Mouse (Mus musculus) midbrain, postnatal 0 days (tissue): ENCODE data around the gene Phldb2. TPM values are rescaled to one million over a fixed set of nuclear protein-coding genes. Genes with fewer than 3 reads are reported as not detected.

Experiments used
- ATAC-seq: fragments of 200-750 bp; cut with Nextera tagmentation; 2 replicates; pipeline ENCODE4 v1.8.0; 2017; ENCODE audit warnings: moderate number of reproducible peaks, mild to moderate bottlenecking, moderate TSS enrichment, moderate library complexity; ENCODE audit not compliant: low FRiP score
- DNase-seq: peaks from one replicate; pipeline ENCODE4 v3.0.0-alpha.2; 2015; ENCODE audit warnings: low spot score
- H3K27ac ChIP-seq: fragments of 300-500 bp; sonication (generic); 2 replicates; pipeline ENCODE4 v1.5.1; 2014; ENCODE audit warnings: low read depth, mild to moderate bottlenecking, low read length, mixed read lengths
- H3K27me3 ChIP-seq: fragments of 300-500 bp; sonication (generic); 2 replicates; pipeline ENCODE4 v1.6.1; 2014; ENCODE audit warnings: low read length, control low read depth, mixed read lengths; ENCODE audit not compliant: insufficient read depth
- H3K36me3 ChIP-seq: fragments of 300-500 bp; sonication (generic); 2 replicates; pipeline ENCODE4 v1.6.1; 2014; ENCODE audit warnings: low read length, control low read depth, mixed read lengths; ENCODE audit not compliant: insufficient read depth
- H3K4me1 ChIP-seq: fragments of 300-500 bp; sonication (generic); 2 replicates; pipeline ENCODE4 v1.6.1; 2014; ENCODE audit warnings: mild to moderate bottlenecking, control low read depth, antibody characterized with exemption, low read length, mixed read lengths; ENCODE audit not compliant: insufficient read depth
- H3K4me2 ChIP-seq: fragments of 300-500 bp; sonication (generic); 2 replicates; pipeline ENCODE4 v1.6.1; 2014; ENCODE audit warnings: low read depth, mild to moderate bottlenecking, low read length, mixed read lengths; ENCODE audit not compliant: poor library complexity, severe bottlenecking
- H3K4me3 ChIP-seq: fragments of 300-500 bp; sonication (generic); 2 replicates; pipeline ENCODE4 v1.5.1; 2014; ENCODE audit warnings: low read depth, mild to moderate bottlenecking, low read length, moderate library complexity
- H3K9ac ChIP-seq: fragments of 300-500 bp; sonication (generic); replicated peaks from 2 replicates; pipeline ENCODE4 v1.6.1; 2014; ENCODE audit warnings: mild to moderate bottlenecking, low read length, moderate library complexity, mixed read lengths; ENCODE audit not compliant: poor library complexity, severe bottlenecking
- H3K9me3 ChIP-seq: fragments of 300-500 bp; sonication (generic); 2 replicates; pipeline ENCODE4 v1.6.1; 2016; ENCODE audit warnings: low read length, control low read depth
- CTCF ChIP-seq: IDR thresholded peaks from 2 replicates; pipeline ENCODE4 v1.5.1; 2016; ENCODE audit warnings: antibody characterized with exemption, mild to moderate bottlenecking
- WGBS: fragments of 180-500 bp; shearing (Covaris S2); extraction: QIAGEN DNeasy Blood & Tissue Kit; methylation state at CpG from one replicate; pipeline ENCODE4 v1.1.7; 2014; 5-methylcytosine and 5-hydroxymethylcytosine counted together
- polyA plus RNA-seq: library from polyadenylated mRNA; unstranded; fragments of >200 nt; fragmentation: Nextera tagmentation; extraction: Ambion mirVana; gene quantifications from 2 replicates; pipeline ENCODE4 v1.2.1, GENCODE M21; 2015
- total RNA-seq: library from RNA; depleted of rRNA; stranded (reverse); fragments of >200 nt; gene quantifications from 2 replicates; pipeline ENCODE4 v1.2.3, GENCODE M21; 2014

The Phldb2 gene
- total and polyA plus RNA-seq, 2 experiments from 2014 or later = 4.2 to 4.5 TPM

- no peak overlapping the region for H3K4me2 ChIP-seq
- 92% methylated on average over 2 of the region's 2 CpGs for WGBS
- H3K4me3 ChIP-seq = no peak overlapping the region
- no peak overlapping the region for H3K9ac ChIP-seq
- no peaks in the 10 kb centered on the region for H3K4me1 ChIP-seq
- DNase-seq (no peak), ATAC-seq (no peak)
- H3K27ac ChIP-seq = no peak overlapping the region
- TF ChIP-seq CTCF = no peak
- no peaks in the 10 kb centered on the region for H3K9me3 ChIP-seq
- H3K36me3 ChIP-seq = peaks cover 7% of the 10 kb centered on the region; the same call in 1 of the 2 replicates
- H3K27me3 ChIP-seq = no peaks in the 10 kb centered on the region
These were observed 16.8 kb upstream of the Phldb2 start for GRCm38 (mm10) chr16:45970187-45970586.

GRCm38 (mm10) chr16:45968716-45969115, 15.3 kb upstream of the Phldb2 start:
- no peak for TF ChIP-seq CTCF
- H3K9me3 ChIP-seq = no peaks in the 10 kb centered on the region
- no peak overlapping the region for H3K4me3 ChIP-seq
- WGBS = 78% methylated on average over 5 of the region's 5 CpGs
- H3K36me3 ChIP-seq = peaks cover 3% of the 10 kb centered on the region; the same call in 1 of the 2 replicates
- no peak overlapping the region for H3K9ac ChIP-seq
- no peak overlapping the region for H3K4me2 ChIP-seq
- H3K27ac ChIP-seq = no peak overlapping the region
- H3K27me3 ChIP-seq = no peaks in the 10 kb centered on the region
- DNase-seq (no peak), ATAC-seq (no peak)
- H3K4me1 ChIP-seq = no peaks in the 10 kb centered on the region

- H3K4me3 ChIP-seq = no peak overlapping the region
- no peak overlapping the region for H3K4me2 ChIP-seq
- 7% methylated on average over 7 of the region's 7 CpGs for WGBS
- no peak overlapping the region for H3K27ac ChIP-seq
- TF ChIP-seq CTCF = peak; percentile 95
- H3K36me3 ChIP-seq = peaks cover 8% of the 10 kb centered on the region; the same call in 1 of the 2 replicates
- H3K9ac ChIP-seq = no peak overlapping the region
- ATAC-seq = peak; percentile 79; the same call in 1 of the 2 replicates
- no peaks in the 10 kb centered on the region for H3K4me1 ChIP-seq
- DNase-seq = peak; percentile 90
- H3K9me3 ChIP-seq = no peaks in the 10 kb centered on the region
- no peaks in the 10 kb centered on the region for H3K27me3 ChIP-seq
These were observed 14.1 kb upstream of the Phldb2 start for GRCm38 (mm10) chr16:45967471-45967870.

GRCm38 (mm10) chr16:45966604-45967003, 13.2 kb upstream of the Phldb2 start:
- Histone ChIP-seq H3K36me3 (peaks cover 8% of the 10 kb centered on the region; the same call in 1 of the 2 replicates), H3K27ac (no peak overlapping the region), H3K4me3 (no peak overlapping the region), H3K27me3 (no peaks in the 10 kb centered on the region), H3K9ac (no peak overlapping the region), H3K4me1 (no peaks in the 10 kb centered on the region), H3K9me3 (no peaks in the 10 kb centered on the region), H3K4me2 (no peak overlapping the region)
- DNase-seq (no peak), ATAC-seq (no peak)
- no peak for TF ChIP-seq CTCF
- WGBS = 69% methylated on average over 5 of the region's 5 CpGs

- no peak for TF ChIP-seq CTCF
- H3K4me1 ChIP-seq = no peaks in the 10 kb centered on the region
- ATAC-seq (no peak), DNase-seq (no peak)
- no peak overlapping the region for H3K27ac ChIP-seq
- no peak overlapping the region for H3K9ac ChIP-seq
- no peaks in the 10 kb centered on the region for H3K27me3 ChIP-seq
- WGBS = 91% methylated on average over 6 of the region's 6 CpGs
- no peaks in the 10 kb centered on the region for H3K9me3 ChIP-seq
- no peak overlapping the region for H3K4me3 ChIP-seq
- peaks cover 5% of the 10 kb centered on the region; the same call in 1 of the 2 replicates for H3K36me3 ChIP-seq
- no peak overlapping the region for H3K4me2 ChIP-seq
These were observed 11.4 kb upstream of the Phldb2 start for GRCm38 (mm10) chr16:45964777-45965176.

GRCm38 (mm10) chr16:45963837-45964236, 10.4 kb upstream of the Phldb2 start:
- Histone ChIP-seq H3K27me3 (no peaks in the 10 kb centered on the region), H3K36me3 (peaks cover 5% of the 10 kb centered on the region; the same call in 1 of the 2 replicates), H3K4me2 (no peak overlapping the region), H3K4me1 (no peaks in the 10 kb centered on the region), H3K4me3 (no peak overlapping the region), H3K27ac (no peak overlapping the region), H3K9me3 (no peaks in the 10 kb centered on the region), H3K9ac (no peak overlapping the region)
- 91% methylated on average over 8 of the region's 8 CpGs for WGBS
- DNase-seq (no peak), ATAC-seq (no peak)
- TF ChIP-seq CTCF = no peak
